Mouse (Mus musculus): Measurements from ENCODE around the gene Macrod2.

The Macrod2 gene

GRCm38 (mm10) chr2:141545877-141546276, 1150.8 kb downstream of the Macrod2 start:
- DNase-seq, result no peak

GRCm38 (mm10) chr2:141551701-141552100, 1156.6 kb downstream of the Macrod2 start:
- DNase-seq, result no peak

GRCm38 (mm10) chr2:141556747-141557146, 1161.6 kb downstream of the Macrod2 start:
- no peak for DNase-seq

- no peak for DNase-seq
These were observed 1163.2 kb downstream of the Macrod2 start for GRCm38 (mm10) chr2:141558242-141558827.

GRCm38 (mm10) chr2:141565986-141566385, 1170.9 kb downstream of the Macrod2 start:
- DNase-seq, result no peak

- DNase-seq, result no peak
These were observed 1176.3 kb downstream of the Macrod2 start for GRCm38 (mm10) chr2:141571360-141571759.

GRCm38 (mm10) chr2:141578206-141578605, 1183.1 kb downstream of the Macrod2 start:
- DNase-seq, result no peak

- DNase-seq, result no peak
These were observed 1187.3 kb downstream of the Macrod2 start for GRCm38 (mm10) chr2:141582431-141582830.

- DNase-seq, result no peak
These were observed 1187.8 kb downstream of the Macrod2 start for GRCm38 (mm10) chr2:141582933-141583332.

GRCm38 (mm10) chr2:141587290-141587689, 1192.2 kb downstream of the Macrod2 start:
- no peak for DNase-seq

GRCm38 (mm10) chr2:141591326-141591725, 1196.2 kb downstream of the Macrod2 start:
- no peak for DNase-seq

GRCm38 (mm10) chr2:141594811-141595210, 1199.7 kb downstream of the Macrod2 start:
- DNase-seq, result no peak

GRCm38 (mm10) chr2:141617721-141618120, 1222.6 kb downstream of the Macrod2 start:
- DNase-seq, result no peak

GRCm38 (mm10) chr2:141618257-141618656, 1223.1 kb downstream of the Macrod2 start:
- no peak for DNase-seq

- no peak for DNase-seq
These were observed 1268.9 kb downstream of the Macrod2 start for GRCm38 (mm10) chr2:141664051-141664450.

GRCm38 (mm10) chr2:141672814-141673213, 1277.7 kb downstream of the Macrod2 start:
- DNase-seq, result no peak

- DNase-seq, result no peak
These were observed 1278.3 kb downstream of the Macrod2 start for GRCm38 (mm10) chr2:141673405-141673804.

- no peak for DNase-seq
These were observed 1302.4 kb downstream of the Macrod2 start for GRCm38 (mm10) chr2:141697541-141697940.

GRCm38 (mm10) chr2:141698320-141698719, 1303.2 kb downstream of the Macrod2 start:
- DNase-seq, result no peak

GRCm38 (mm10) chr2:141700759-141701452, 1305.8 kb downstream of the Macrod2 start:
- no peak for DNase-seq

GRCm38 (mm10) chr2:141711785-141712184, 1316.7 kb downstream of the Macrod2 start:
- DNase-seq, result no peak

- no peak for DNase-seq
These were observed 1317.2 kb downstream of the Macrod2 start for GRCm38 (mm10) chr2:141712265-141712664.

- DNase-seq, result no peak
These were observed 1320.0 kb downstream of the Macrod2 start for GRCm38 (mm10) chr2:141715061-141715460.

- DNase-seq, result no peak
These were observed 1327.4 kb downstream of the Macrod2 start for GRCm38 (mm10) chr2:141722531-141722930.

- no peak for DNase-seq
These were observed 1333.9 kb downstream of the Macrod2 start for GRCm38 (mm10) chr2:141728998-141729397.

Data from kidney, adult 18-20 months (tissue).